Mouse (Mus musculus): Measurements from ENCODE around the gene P4hb. TPM values are rescaled to one million over a fixed set of nuclear protein-coding genes. Genes with fewer than 3 reads are reported as not detected.

The P4hb gene
- total RNA-seq (2015) (669 and 748 TPM in 2 replicates), total RNA-seq (2017) (1,254 and 1,320 TPM in 2 replicates)

DNA sequence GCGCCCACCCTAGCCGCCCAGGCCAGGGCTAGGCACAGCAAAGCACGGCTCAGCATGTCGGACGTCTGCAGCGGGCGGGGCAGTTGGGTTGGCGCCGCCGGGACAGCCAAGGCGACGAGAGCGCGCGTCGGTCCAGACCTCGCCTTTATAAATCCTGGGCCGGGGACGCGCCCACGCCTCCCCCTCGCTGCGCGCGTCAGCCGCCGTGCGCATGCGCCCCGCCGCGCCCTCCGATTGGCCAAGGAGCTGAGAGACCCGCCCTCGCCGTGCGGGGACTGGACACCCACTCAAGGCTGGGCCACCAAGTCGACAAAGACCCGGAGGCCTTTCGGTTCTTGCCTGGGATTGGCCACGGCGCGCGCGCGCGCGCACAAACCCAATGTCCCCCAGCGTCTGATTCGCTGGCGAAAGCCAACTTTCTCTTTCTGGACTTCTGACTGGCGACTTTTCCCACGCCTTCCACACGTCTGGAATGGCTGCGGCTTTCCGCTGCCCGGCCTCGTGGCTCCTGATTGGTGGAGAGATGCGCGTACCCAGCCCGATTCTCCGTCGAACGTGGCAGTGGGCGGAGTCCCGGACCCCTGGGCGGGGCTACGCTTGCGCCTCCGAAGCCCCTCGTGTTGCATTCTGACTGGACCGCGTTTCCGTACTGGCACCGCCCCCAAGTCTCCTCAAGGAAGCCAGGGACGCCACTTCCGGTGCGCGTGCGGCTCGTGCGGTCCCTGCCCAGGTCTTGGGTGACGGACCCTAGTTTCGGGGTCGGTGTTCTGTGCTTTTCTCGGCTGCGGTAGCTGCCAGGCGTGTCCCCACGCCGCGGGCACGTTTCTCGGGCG lies at the start of gene P4hb:
Gene P4hb (minus strand): TSS at position 502 of the 833 bp plus-strand sequence.
- peak; percentile 79 for ATAC-seq (replicated peaks; ENCODE audit: poor library complexity)

DNA sequence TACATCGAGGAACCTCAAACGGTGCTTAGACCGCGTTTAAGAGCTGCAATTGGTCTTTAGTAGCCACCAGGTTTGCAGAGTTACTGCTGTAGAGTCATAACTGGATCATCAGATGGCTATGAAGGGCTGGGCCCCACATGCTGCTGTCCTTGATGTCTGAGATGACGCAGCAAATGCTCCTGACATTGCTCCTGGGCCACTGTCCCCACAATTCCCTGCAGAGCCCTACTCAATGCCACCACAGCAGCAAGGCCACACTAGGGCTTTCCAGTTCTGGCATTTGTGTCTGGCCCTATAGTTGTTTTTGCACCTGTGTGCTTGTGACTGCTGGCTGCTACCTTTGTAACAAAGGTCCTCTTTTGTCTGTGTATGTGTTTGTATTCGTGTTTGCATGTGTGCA lies 49.8 kb upstream of the P4hb start:
- ATAC-seq (replicated peaks; ENCODE audit: poor library complexity) = no peak

DNA sequence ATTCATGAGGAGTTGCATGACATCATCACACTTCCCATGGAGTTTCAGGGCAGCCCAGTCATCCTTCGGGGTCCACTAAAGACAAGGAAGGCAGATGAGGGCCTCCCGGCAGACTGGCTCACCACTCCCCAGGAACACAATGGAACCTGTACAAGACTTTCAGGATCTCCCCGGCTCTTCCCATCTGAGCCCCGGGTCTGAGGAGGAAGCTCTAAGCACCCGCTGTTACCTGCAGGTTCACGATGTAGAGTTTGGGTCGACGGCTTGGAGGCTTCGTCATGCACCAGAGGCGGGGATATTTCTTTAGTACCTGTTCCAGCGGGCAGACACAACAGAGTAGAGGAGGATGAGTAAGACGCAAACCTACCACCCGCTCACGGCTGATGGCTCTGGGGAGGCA lies 47.1 kb upstream of the P4hb start:
- no peak for ATAC-seq (replicated peaks; ENCODE audit: poor library complexity)

DNA sequence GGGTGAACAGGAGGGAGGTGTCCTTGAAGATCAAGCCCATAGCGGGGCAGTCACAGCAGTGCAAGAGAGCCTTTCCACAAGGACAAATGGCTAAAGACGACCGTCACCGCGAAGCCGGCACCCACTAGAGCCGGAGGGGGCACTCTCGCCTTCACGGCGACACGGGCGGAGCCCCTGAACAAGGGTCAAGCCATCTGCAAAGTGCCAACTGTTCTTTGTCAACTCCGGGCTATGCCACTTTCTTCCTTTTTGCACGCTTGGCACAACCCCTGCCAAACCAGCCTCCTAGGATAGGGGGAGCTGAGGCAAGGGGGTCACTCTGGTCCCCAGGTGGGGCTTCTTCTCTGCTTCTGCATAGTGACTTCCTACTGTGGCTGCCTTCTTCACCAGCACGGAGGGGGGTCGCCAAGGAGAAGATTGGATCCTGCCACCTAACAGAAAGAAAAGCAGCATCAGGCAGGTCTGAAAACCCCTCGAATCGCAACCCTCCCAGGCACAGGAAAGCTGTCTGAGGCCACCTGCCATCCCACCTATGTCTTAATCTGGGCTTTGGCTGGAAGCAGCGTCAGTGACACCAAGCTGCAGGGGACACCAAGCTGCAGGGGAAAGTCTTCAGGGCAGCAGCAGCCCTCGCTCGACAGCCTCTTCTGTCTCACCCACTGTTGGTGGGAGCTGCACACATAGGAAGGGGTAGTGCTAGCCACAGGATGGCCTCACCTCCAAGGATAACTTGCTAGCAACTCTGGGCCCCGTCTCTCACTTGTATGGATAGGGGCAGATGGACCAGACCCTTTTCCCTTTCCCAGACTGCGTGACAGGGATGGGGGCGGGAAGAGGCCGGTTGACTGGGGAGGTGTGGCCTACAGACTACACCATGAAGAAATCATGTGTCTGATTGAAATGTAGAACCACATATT lies 45.8 kb upstream of the P4hb start:
- no peak for ATAC-seq (replicated peaks; ENCODE audit: poor library complexity)

DNA sequence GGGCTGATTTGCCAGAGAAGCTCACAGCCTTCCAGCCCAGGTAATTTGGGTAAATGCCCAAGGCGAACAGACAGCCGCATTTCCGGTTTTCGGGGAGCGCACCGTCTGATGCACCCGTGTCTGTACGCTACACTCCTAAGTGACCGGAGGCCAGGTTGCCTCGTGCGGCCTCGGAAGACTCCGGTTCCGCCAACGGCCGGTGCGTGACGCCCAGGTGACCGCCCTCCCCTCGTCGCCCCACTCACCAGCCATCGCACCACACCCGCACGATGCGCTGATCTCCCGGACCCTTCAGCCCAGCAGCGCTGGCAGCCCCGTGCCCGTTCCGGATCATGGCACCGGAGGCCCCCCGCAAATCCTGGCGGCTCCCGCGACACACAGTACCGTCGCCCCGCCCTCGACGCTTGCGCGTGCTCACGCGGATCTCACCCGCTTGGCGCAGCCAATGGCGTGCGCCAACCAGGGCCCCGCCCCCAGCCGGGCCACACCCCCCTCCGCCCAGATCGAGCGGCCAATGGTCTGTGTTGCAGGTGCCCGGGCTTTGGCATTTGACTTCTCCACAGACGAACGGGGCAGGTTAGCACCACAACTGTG lies 44.6 kb upstream of the P4hb start, which contains the start of gene Pcyt2:
Gene Pcyt2 (minus strand): TSS at position 418 of the 594 bp plus-strand sequence.
- ATAC-seq (replicated peaks; ENCODE audit: poor library complexity) = peak; percentile 96

DNA sequence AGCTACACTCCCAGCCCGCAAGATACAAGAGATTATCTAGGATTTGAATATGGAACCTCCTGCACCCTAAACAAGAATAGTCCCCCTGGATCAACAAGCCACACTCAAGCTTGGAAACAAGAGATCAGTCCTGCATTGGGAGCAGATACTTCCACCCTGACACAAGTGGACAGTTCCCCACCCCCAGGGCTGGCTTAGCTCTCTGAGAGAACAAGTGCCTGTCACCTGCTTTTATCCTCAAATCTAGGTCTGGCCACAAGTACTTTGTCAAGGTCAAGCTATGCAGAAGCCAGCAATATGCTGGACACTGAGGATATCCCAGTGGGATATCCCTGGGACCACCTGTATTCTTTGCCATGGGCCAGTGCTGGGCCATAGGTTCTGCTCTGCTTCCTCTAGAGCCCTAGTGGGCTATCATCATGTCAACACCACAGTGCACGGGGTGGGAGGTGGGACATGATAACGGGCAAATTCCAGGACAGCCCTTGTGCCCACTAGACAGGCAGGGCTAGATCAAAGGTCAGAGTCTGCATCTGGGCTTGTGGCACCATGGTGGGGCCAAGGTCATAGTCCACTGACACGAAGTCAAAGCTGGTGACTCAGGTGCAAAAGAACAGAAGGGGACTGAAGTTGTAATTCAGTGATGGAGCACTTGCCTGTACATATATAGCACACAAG lies 43.7 kb upstream of the P4hb start:
- no peak for ATAC-seq (replicated peaks; ENCODE audit: poor library complexity)

DNA sequence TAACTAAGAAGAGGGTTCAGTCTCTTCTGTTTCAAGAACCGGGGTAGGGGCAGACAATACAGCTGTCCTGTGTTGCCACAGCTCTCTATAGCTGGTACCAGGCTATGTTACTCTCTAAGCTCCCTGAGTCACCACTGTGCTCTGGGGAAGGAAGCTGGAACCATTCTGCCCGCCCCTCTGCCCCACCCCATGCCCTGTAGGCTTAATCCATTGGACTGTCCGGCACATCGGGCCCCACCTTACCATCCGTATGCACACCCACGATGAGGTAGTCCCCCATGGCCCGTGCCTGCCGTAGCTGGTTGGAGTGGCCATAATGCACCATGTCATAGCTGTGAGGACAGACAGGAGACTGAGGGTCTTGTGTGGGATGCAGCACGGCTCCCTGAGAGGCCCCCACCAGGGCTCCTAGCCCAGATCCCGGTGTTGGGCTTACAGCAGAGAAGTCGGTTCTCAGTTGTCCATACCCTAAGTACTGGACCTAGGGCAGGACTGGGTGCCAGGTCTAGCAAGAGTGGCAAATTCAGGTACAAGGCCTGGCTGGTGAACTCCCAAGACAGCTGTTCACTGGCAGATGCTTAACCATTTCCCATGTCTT lies 42.7 kb upstream of the P4hb start:
- ATAC-seq (replicated peaks; ENCODE audit: poor library complexity) = no peak

DNA sequence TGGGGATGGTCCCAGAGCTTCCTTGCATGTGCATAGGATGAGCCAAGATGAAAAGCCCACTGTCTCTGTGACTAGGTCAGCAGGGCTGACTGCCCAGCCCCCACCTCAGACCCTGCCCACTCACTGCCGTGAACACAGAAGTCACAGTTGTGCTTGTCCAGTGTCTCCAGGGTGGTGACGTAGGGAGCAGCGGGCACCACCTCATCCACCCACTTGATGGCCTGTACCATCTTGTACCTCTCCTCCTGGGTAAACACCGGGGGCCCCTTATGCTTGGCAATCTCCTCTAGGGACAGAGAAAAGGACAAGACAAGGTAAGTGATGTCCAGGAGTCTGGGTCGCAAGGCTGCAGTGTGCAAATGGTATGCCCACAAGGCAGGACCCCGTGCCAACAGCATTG lies 42.1 kb upstream of the P4hb start:
- ATAC-seq (replicated peaks; ENCODE audit: poor library complexity) = no peak

DNA sequence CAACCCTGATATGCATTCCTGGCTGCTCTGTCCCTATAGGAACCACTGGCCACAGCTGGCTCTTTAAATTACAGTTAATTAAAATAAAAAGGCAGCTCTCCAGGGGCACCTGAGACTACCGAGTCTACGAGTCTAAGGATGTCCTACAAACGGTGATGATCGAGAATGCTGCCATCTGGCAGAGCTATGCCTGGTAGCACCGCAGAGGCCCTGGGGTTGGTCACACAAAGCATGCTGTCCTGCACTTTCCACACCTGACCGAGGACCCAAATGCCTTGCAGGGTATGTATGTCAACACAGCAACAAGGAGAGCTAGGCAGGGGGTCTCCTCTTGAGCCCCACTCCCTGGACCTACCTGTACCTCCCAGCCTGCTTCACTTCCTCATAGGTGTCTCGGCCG lies 40.9 kb upstream of the P4hb start:
- ATAC-seq (replicated peaks; ENCODE audit: poor library complexity) = no peak

DNA sequence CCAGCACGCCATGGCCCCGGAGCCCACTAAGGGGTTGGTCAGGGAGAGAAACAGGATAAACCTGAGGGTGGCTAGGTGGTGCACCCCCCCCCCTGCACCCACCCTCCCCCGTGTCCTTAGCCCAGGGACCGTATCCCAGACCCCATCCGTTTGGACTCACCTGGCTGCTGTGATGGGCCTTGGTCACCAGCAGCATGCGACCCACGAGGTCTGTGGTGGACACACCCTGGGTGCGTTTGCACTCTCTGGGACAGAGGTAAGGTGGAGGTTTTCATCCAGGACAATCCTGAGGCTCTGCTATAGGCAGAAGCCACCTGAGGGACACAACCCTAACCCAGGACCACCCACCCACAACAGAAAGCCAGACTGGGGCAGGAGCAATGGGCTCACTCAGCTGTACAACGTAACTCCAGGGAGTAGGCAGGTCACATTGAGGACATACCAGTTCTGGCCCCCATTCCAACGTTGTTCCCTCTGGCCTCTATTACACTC lies 40.5 kb upstream of the P4hb start:
- ATAC-seq (replicated peaks; ENCODE audit: poor library complexity) = no peak

DNA sequence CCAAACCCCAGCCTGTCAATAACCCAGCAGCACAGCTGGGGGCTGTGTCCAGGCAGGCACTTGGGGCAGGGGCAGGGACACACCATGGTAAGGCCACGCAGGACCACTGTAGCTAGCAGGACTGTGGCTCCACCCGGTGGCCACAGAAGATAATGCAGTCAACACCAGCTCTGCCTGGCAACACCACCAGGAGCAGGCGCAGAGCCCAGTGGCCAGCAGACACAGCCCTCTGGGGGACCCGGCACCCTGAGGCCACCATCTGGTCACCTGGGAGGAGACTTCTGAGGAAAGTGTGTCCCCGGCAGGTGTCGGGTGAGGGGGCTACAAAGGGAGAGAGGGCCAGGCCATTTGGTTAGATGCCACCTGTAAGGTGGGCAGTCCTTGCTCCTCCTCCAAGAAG lies 39.7 kb upstream of the P4hb start:
- ATAC-seq (replicated peaks; ENCODE audit: poor library complexity) = peak; percentile 80

DNA sequence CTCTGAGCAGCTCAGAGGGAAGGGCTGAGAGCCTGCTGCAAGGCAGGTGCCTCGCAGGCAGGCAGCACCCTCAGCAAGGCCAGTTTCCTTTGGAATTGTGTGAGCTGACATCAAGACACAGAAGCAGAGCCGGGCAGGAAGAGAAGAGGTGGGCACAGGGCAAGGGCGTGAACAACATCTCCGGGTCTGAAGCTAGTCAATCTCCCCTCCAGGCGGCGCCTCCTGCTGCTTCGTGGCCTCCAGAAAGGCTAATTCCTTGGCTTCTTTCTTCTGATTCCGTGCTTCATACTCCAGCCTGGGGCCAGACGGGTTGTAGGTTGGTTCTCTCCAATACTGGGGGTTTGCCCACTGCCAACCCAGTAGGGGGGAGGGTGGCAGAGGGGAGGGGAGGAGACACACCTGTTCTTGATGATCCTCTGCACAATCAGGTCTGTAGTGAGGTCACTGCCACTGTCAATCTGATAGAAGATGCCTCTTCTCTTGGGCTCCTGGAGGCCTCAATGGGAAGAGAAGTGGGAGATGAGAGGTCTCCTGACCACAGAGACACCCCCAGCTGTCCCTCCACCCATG lies 37.5 kb upstream of the P4hb start:
- ATAC-seq (replicated peaks; ENCODE audit: poor library complexity) = no peak

DNA sequence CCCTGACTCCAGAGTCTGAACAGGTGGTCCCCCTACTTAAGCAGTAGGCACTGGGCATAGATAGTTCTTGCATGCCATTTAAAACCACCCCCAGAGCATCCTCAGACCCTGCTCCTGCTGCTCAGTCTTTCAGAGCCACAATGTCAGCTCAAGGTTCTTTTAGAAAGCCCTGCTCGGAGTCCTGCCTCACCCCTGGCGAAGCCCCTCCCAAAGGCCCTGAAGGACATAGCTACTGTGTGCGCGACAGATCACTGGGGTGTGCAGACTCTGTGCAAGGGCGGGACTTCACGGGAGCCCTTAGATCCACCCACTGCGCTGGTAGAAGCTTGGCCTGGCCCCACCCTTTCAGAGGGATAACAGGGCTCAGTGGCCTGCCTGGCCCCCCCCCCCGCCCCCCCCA lies 36.2 kb upstream of the P4hb start:
- ATAC-seq (replicated peaks; ENCODE audit: poor library complexity) = peak; percentile 42; the same call in 1 of the 2 replicates

DNA sequence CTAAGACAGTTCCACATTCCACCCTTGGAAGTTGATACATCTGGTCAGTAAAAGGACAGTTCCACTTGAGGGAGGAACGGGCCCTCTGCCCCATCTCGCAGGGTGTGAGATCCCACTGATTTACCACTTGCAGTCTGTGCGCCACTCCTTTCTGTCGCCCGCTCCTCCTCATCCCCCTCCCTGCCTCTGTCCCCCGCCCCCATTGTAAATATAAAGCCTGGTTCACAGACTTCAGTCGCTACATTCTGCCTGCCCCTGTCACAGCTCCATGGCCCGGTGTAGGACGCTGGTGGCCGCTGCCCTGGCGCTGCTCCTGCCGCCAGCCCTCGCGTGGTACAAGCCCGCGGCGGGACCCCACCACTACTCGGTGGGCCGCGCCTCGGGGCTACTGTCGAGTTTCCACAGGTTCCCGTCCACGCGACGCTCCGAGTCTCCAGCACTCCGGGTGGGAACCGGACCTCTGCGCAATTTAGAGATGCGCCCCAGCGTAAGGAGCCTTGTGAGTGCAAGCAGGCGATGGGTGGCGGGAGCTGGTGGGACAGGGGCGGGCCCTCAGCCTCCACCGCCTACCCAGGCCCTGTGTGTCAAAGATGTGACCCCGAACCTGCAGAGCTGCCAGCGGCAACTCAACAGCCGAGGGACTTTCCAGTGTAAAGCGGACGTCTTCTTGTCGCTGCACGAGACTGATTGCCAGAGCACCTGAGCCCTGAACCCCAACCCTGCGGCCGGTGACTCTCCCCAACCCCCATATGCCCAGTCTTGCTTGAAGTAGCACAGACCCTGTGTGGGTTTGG lies 35.4 kb upstream of the P4hb start, which contains the start of gene Npb:
Gene Npb (plus strand): TSS at position 237 of the 794 bp plus-strand sequence.
- ATAC-seq (replicated peaks; ENCODE audit: poor library complexity) = no peak

DNA sequence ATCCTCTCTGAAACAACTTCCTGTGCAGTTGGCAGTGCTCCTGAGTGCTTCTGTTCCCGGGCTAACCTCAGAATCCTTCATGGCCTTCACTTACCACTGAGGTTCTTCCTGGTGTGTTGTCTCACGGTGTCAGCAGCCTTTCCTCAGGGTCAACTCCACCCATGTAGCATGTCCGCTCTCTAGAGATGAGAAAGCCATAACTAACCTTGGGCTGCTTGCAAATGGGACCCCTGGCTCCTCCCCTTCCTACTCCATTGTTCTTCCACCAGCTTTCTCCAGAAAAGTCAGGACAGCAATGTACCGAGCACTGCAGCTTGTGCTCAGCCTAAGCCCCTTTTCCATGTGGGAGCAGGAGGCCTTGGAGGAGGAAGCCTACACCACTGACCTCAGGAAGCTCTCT lies 33.7 kb upstream of the P4hb start:
- ATAC-seq (replicated peaks; ENCODE audit: poor library complexity) = no peak

DNA sequence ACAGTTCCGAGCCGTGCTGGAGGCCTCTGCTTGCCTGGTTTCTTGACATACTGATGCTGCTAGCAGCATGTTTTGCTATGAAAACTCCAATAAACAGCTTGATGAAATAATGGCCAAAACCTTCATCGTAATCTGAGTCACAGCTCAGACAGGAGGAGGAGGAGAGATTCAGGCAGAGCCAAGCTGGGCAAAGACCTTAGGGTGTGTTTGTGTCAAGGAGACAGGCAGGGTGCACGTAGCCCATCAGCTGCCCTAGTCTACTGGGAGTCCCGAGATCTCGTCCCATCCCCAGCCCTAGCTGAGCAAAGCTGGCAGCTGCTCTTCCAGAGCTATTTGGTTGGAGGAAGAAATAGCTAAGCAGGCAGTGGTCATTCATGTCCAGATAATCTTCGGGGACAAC lies 32.6 kb upstream of the P4hb start:
- no peak for ATAC-seq (replicated peaks; ENCODE audit: poor library complexity)

DNA sequence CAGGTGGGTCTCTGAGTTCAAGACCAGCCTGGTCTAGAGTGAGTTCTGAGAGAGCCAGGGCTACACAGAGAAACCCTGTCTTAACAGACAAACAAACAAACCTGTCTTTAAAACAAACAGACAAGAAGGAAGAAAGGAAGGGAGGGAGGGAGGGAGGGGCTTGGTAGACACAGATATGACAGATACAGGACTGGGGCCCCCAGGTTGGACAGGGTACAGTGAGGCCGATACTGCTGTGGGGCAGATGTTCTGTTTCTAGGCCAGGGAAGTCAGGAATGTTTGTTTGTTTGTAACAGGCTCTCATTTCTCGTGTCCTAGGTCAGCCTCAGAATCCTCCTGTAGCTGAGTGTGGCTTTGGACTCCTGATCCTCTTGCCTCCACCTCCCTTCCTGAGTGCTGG lies 30.5 kb upstream of the P4hb start:
- no peak for ATAC-seq (replicated peaks; ENCODE audit: poor library complexity)

DNA sequence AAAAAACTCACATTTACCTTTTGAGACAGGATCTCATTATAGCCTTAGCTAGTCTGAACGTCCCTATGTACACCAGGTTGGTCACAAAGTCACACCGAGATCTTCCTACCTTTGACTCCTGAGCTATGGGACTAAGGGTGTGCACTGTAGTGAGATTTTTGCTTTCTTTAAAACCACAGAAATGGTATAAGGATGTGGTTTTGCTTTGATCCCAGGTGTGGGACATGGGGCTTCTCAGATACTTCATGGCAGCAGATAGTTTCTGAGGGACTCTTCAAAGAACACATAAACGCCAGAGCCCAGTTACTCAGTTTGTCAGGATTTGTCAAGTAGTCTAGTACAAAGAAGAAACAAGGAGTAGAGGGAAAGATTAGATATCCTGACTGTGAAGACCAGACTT lies 27.7 kb upstream of the P4hb start:
- ATAC-seq (replicated peaks; ENCODE audit: poor library complexity) = no peak

DNA sequence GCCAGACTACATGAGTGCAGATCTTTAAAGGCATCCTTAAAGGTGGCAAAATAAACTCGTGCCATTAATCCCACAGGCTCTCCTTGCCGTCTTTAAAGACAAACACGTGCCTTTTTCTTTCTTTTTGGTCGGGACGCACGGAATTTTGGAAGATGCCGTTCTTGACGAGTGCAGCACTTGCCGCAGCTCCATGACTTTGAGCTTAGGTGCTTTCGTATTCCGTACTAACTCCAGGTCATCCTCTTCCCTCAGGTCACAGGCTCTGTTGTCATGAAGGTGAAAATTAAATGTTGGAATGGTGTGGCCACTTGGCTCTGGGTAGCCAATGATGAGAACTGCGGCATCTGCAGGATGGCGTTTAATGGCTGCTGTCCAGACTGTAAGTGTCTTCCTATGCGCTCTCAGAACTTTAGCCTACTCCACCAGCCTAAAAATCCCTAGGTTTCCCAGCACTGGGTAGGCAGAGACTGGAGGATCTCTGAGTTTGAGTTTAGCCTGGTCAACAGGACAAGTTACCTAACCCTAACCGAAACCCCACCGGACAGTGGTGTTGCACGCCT lies 26.0 kb upstream of the P4hb start:
- ATAC-seq (replicated peaks; ENCODE audit: poor library complexity) = no peak

Measured in megakaryocyte progenitor cell, adult 5-6 weeks (primary cell).